Mouse (Mus musculus) heart, postnatal 0 days (tissue): ENCODE results near the gene Rptor. TPM values are rescaled to one million over a fixed set of nuclear protein-coding genes. Genes with fewer than 3 reads are reported as not detected.

Experiments used
- ATAC-seq: fragments of 200-750 bp; cut with Nextera tagmentation; 2 replicates; pipeline ENCODE4 v1.8.0; 2017; ENCODE audit warnings: low read depth, moderate number of reproducible peaks, moderate library complexity; ENCODE audit not compliant: insufficient read depth
- DNase-seq: peaks from one replicate; pipeline ENCODE4 v3.0.0-alpha.2; 2016; ENCODE audit warnings: low spot score
- H3K27ac ChIP-seq: fragments of 300-500 bp; sonication (generic); 2 replicates; pipeline ENCODE4 v1.5.1; 2014; ENCODE audit warnings: low read depth, mild to moderate bottlenecking
- H3K27me3 ChIP-seq: fragments of 300-500 bp; sonication (generic); 2 replicates; pipeline ENCODE4 v1.6.1; 2014; ENCODE audit warnings: low read length, mixed read lengths; ENCODE audit not compliant: control insufficient read depth, insufficient read depth
- H3K36me3 ChIP-seq: fragments of 300-500 bp; sonication (generic); replicated peaks from 2 replicates; pipeline ENCODE4 v1.6.1; 2014; ENCODE audit warnings: low read length, mixed read lengths; ENCODE audit not compliant: control insufficient read depth, insufficient read depth
- H3K4me1 ChIP-seq: fragments of 300-500 bp; sonication (generic); 2 replicates; pipeline ENCODE4 v1.6.1; 2014; ENCODE audit warnings: antibody characterized with exemption; ENCODE audit not compliant: control insufficient read depth, insufficient read depth
- H3K4me2 ChIP-seq: fragments of 300-500 bp; sonication (generic); 2 replicates; pipeline ENCODE4 v1.6.1; 2014; ENCODE audit warnings: low read depth, mild to moderate bottlenecking, low read length, moderate library complexity
- H3K4me3 ChIP-seq: fragments of 300-500 bp; sonication (generic); 2 replicates; pipeline ENCODE4 v1.5.1; 2014; ENCODE audit warnings: low read depth, low read length
- H3K9ac ChIP-seq: fragments of 300-500 bp; sonication (generic); replicated peaks from 2 replicates; pipeline ENCODE4 v1.6.1; 2014; ENCODE audit warnings: low read depth, low read length, mixed read lengths
- H3K9me3 ChIP-seq: fragments of 300-500 bp; sonication (generic); replicated peaks from 2 replicates; pipeline ENCODE4 v1.6.1; 2016; ENCODE audit warnings: low read length; ENCODE audit not compliant: control insufficient read depth
- CTCF ChIP-seq: IDR thresholded peaks from 2 replicates; pipeline ENCODE4 v1.5.1; 2016; ENCODE audit warnings: antibody characterized with exemption, control low read depth, low read depth
- EP300 ChIP-seq: IDR thresholded peaks from 2 replicates; pipeline ENCODE4 v1.6.1; 2016; ENCODE audit warnings: antibody characterized with exemption, low read depth
- WGBS: fragments of 180-500 bp; shearing (Covaris S2); extraction: QIAGEN DNeasy Blood & Tissue Kit; methylation state at CpG from one replicate; pipeline ENCODE4 v1.1.7; 2014; 5-methylcytosine and 5-hydroxymethylcytosine counted together
- polyA plus RNA-seq: library from polyadenylated mRNA; unstranded; fragments of >200 nt; fragmentation: Nextera tagmentation; extraction: Ambion mirVana; gene quantifications from 2 replicates; pipeline ENCODE4 v1.2.1, GENCODE M21; 2015
- total RNA-seq: library from RNA; depleted of rRNA; stranded (reverse); fragments of >200 nt; gene quantifications from 2 replicates; pipeline ENCODE4 v1.2.3, GENCODE M21; 2014; ENCODE audit warnings: low replicate concordance

Gene Rptor
- total and polyA plus RNA-seq, 2 experiments from 2014 or later, result 4.8 to 39.8 TPM

GRCm38 (mm10) chr11:119916102-119916790, 313.5 kb downstream of the Rptor start:
- H3K27me3 ChIP-seq, result no peaks in the 10 kb centered on the region
- no peaks in the 10 kb centered on the region for H3K9me3 ChIP-seq
- ATAC-seq, result peak; percentile 44
- TF ChIP-seq CTCF (no peak), EP300 (no peak)
- peak; percentile 67 for DNase-seq
- H3K4me3 ChIP-seq, result no peak overlapping the region
- H3K9ac ChIP-seq, result no peak overlapping the region
- peaks cover 26% of the 10 kb centered on the region for H3K4me1 ChIP-seq
- peak overlapping the region; percentile 22; the same call in 1 of the 2 replicates for H3K4me2 ChIP-seq
- peaks cover 36% of the 10 kb centered on the region for H3K36me3 ChIP-seq
- 65% methylated on average over 15 of the region's 15 CpGs for WGBS
- 0 out of 2 replicates have a peak overlapping the region, but pooled peaks have one; percentile 8 for H3K27ac ChIP-seq

GRCm38 (mm10) chr11:119916834-119917469, 314.2 kb downstream of the Rptor start:
- ATAC-seq (no peak), DNase-seq (no peak)
- Histone ChIP-seq H3K4me2 (no peak overlapping the region), H3K27me3 (no peaks in the 10 kb centered on the region), H3K27ac (no peak overlapping the region), H3K36me3 (peaks cover 36% of the 10 kb centered on the region), H3K9me3 (no peaks in the 10 kb centered on the region), H3K9ac (no peak overlapping the region), H3K4me1 (peaks cover 26% of the 10 kb centered on the region), H3K4me3 (no peak overlapping the region)
- TF ChIP-seq CTCF (no peak), EP300 (no peak)
- WGBS, result 79% methylated on average over 21 of the region's 21 CpGs

- no peak for TF ChIP-seq EP300
- no peak for TF ChIP-seq CTCF
- WGBS, result 83% methylated on average over 7 of the region's 7 CpGs
- no peak for DNase-seq
- H3K27me3 ChIP-seq, result no peaks in the 10 kb centered on the region
- no peaks in the 10 kb centered on the region for H3K9me3 ChIP-seq
- no peak overlapping the region for H3K9ac ChIP-seq
- no peak overlapping the region for H3K4me3 ChIP-seq
- H3K27ac ChIP-seq, result no peak overlapping the region
- H3K4me2 ChIP-seq, result no peak overlapping the region
- H3K36me3 ChIP-seq, result peaks cover 36% of the 10 kb centered on the region
- H3K4me1 ChIP-seq, result peaks cover 20% of the 10 kb centered on the region
- ATAC-seq, result no peak
Observed at GRCm38 (mm10) chr11:119918521-119918920, 315.8 kb downstream of the Rptor start.

- DNase-seq (no peak), ATAC-seq (no peak)
- Histone ChIP-seq H3K9ac (no peak overlapping the region), H3K4me3 (no peak overlapping the region), H3K27ac (no peak overlapping the region), H3K36me3 (peaks cover 36% of the 10 kb centered on the region), H3K27me3 (no peaks in the 10 kb centered on the region), H3K4me2 (no peak overlapping the region), H3K9me3 (no peaks in the 10 kb centered on the region), H3K4me1 (peaks cover 17% of the 10 kb centered on the region)
- 91% methylated on average over 4 of the region's 4 CpGs for WGBS
- TF ChIP-seq CTCF (no peak), EP300 (no peak)
Observed at GRCm38 (mm10) chr11:119919432-119919831, 316.7 kb downstream of the Rptor start.

- peak; percentile 52 for DNase-seq
- Histone ChIP-seq H3K4me1 (peaks cover 13% of the 10 kb centered on the region; the same call in 1 of the 2 replicates), H3K27ac (no peak overlapping the region), H3K9me3 (no peaks in the 10 kb centered on the region), H3K36me3 (peaks cover 36% of the 10 kb centered on the region), H3K9ac (no peak overlapping the region), H3K4me3 (no peak overlapping the region), H3K4me2 (no peak overlapping the region), H3K27me3 (no peaks in the 10 kb centered on the region)
- 67% methylated on average over 8 of the region's 8 CpGs for WGBS
- TF ChIP-seq EP300, result no peak
- TF ChIP-seq CTCF, result peak; percentile 78
- ATAC-seq, result no peak; the same call in 1 of the 2 replicates
Observed at GRCm38 (mm10) chr11:119919897-119920296, 317.2 kb downstream of the Rptor start.
